Mouse (Mus musculus) lung, postnatal 0 days (tissue): ENCODE results near the gene Smarcd1. TPM values are rescaled to one million over a fixed set of nuclear protein-coding genes. Genes with fewer than 3 reads are reported as not detected.

Experiments used
- ATAC-seq: fragments of 200-750 bp; cut with Nextera tagmentation; 2 replicates; pipeline ENCODE4 v1.8.0; 2017; ENCODE audit warnings: moderate library complexity
- DNase-seq: peaks from one replicate; pipeline ENCODE4 v3.0.0-alpha.2; 2016; ENCODE audit warnings: low spot score
- H3K27ac ChIP-seq: fragments of 300-500 bp; sonication (generic); 2 replicates; pipeline ENCODE4 v1.5.1; 2014; ENCODE audit warnings: antibody characterized with exemption, mild to moderate bottlenecking, low read length, mixed read lengths
- H3K27me3 ChIP-seq: fragments of 300-500 bp; sonication (generic); replicated peaks from 2 replicates; pipeline ENCODE4 v1.6.1; 2014; ENCODE audit warnings: low read length, mixed read lengths; ENCODE audit not compliant: insufficient read depth
- H3K36me3 ChIP-seq: fragments of 300-500 bp; sonication (generic); 2 replicates; pipeline ENCODE4 v1.6.1; 2014; ENCODE audit warnings: low read length, mixed read lengths; ENCODE audit not compliant: insufficient read depth
- H3K4me1 ChIP-seq: fragments of 300-500 bp; sonication (generic); 2 replicates; pipeline ENCODE4 v1.6.1; 2014; ENCODE audit warnings: antibody characterized with exemption, low read depth, low read length, mixed read lengths; ENCODE audit not compliant: insufficient read depth
- H3K4me2 ChIP-seq: fragments of 300-500 bp; sonication (generic); replicated peaks from 2 replicates; pipeline ENCODE4 v1.6.1; 2014; ENCODE audit warnings: low read depth, mild to moderate bottlenecking, low read length, moderate library complexity, mixed read lengths
- H3K4me3 ChIP-seq: fragments of 300-500 bp; sonication (generic); 2 replicates; pipeline ENCODE4 v1.5.1; 2014; ENCODE audit warnings: low read depth, low read length
- H3K9ac ChIP-seq: fragments of 300-500 bp; sonication (generic); replicated peaks from 2 replicates; pipeline ENCODE4 v1.6.1; 2014; ENCODE audit warnings: low read depth, mild to moderate bottlenecking
- H3K9me3 ChIP-seq: fragments of 300-500 bp; sonication (generic); 2 replicates; pipeline ENCODE4 v1.6.1; 2016; ENCODE audit warnings: low read length, mixed read lengths
- CTCF ChIP-seq: IDR thresholded peaks from 2 replicates; pipeline ENCODE4 v1.5.1; 2016; ENCODE audit warnings: antibody characterized with exemption, mild to moderate bottlenecking
- EP300 ChIP-seq: IDR thresholded peaks from 2 replicates; pipeline ENCODE4 v1.6.1; 2016; ENCODE audit warnings: antibody characterized with exemption, mild to moderate bottlenecking, control low read depth
- WGBS: fragments of 180-500 bp; shearing (Covaris S2); extraction: QIAGEN DNeasy Blood & Tissue Kit; methylation state at CpG from one replicate; pipeline ENCODE4 v1.1.7; 2014; 5-methylcytosine and 5-hydroxymethylcytosine counted together
- polyA plus RNA-seq: library from polyadenylated mRNA; unstranded; fragments of >200 nt; fragmentation: Nextera tagmentation; extraction: Ambion mirVana; gene quantifications from 2 replicates; pipeline ENCODE4 v1.2.1, GENCODE M21; 2015

Gene Smarcd1
- polyA plus RNA-seq, 1 experiment from 2014 or later, result 20.4 TPM

GRCm38 (mm10) chr15:99716814-99717213, 14.9 kb downstream of the Smarcd1 start:
- ATAC-seq (no peak), DNase-seq (no peak)
- H3K4me2 ChIP-seq, result no peak overlapping the region
- no peak overlapping the region for H3K27ac ChIP-seq
- H3K9me3 ChIP-seq, result no peaks in the 10 kb centered on the region
- H3K4me1 ChIP-seq, result no peaks in the 10 kb centered on the region
- H3K27me3 ChIP-seq, result no peaks in the 10 kb centered on the region
- TF ChIP-seq EP300 (no peak), CTCF (no peak)
- no peak overlapping the region for H3K4me3 ChIP-seq
- 0 out of 2 replicates have a peak, but pooled peaks cover 5% of the 10 kb centered on the region for H3K36me3 ChIP-seq
- 88% methylated on average over 11 of the region's 12 CpGs for WGBS
- no peak overlapping the region for H3K9ac ChIP-seq

- WGBS, result 47% methylated on average over 23 of the region's 26 CpGs
- Histone ChIP-seq H3K4me1 (no peaks in the 10 kb centered on the region), H3K9me3 (no peaks in the 10 kb centered on the region), H3K4me2 (peak within 1 kb of the TSS; percentile 45), H3K9ac (no peak within 1 kb of the TSS), H3K27ac (peak within 1 kb of the TSS; percentile 26), H3K4me3 (0 out of 2 replicates have a peak within 1 kb of the TSS, but pooled peaks have one; percentile 3), H3K27me3 (no peaks in the 10 kb centered on the region), H3K36me3 (no peaks in the 10 kb centered on the region)
- ATAC-seq, result peak; percentile 69
- peak; percentile 47 for DNase-seq
- TF ChIP-seq EP300, result no peak
- TF ChIP-seq CTCF, result no peak
These were observed 15.7 kb downstream of the Smarcd1 start, which contains the start of gene Gpd1 for GRCm38 (mm10) chr15:99717386-99718334. TSS of gene Gpd1 (plus strand) at chr15:99717515.

GRCm38 (mm10) chr15:99718461-99719021, 16.6 kb downstream of the Smarcd1 start:
- Histone ChIP-seq H3K4me2 (no peak overlapping the region), H3K9ac (no peak overlapping the region), H3K27me3 (no peaks in the 10 kb centered on the region), H3K4me3 (no peak overlapping the region), H3K36me3 (no peaks in the 10 kb centered on the region), H3K9me3 (no peaks in the 10 kb centered on the region), H3K4me1 (no peaks in the 10 kb centered on the region), H3K27ac (no peak overlapping the region)
- TF ChIP-seq CTCF (no peak), EP300 (no peak)
- DNase-seq, result no peak
- WGBS, result 78% methylated on average over 9 of the region's 9 CpGs
- no peak for ATAC-seq

- Histone ChIP-seq H3K4me1 (0 out of 2 replicates have a peak, but pooled peaks cover 8% of the 10 kb centered on the region), H3K27me3 (no peaks in the 10 kb centered on the region), H3K4me2 (no peak overlapping the region), H3K36me3 (no peaks in the 10 kb centered on the region), H3K9ac (no peak overlapping the region), H3K4me3 (no peak overlapping the region), H3K9me3 (no peaks in the 10 kb centered on the region), H3K27ac (no peak overlapping the region)
- 79% methylated on average over 8 of the region's 8 CpGs for WGBS
- ATAC-seq (no peak), DNase-seq (no peak)
- TF ChIP-seq EP300 (no peak), CTCF (no peak)
These were observed 17.9 kb downstream of the Smarcd1 start for GRCm38 (mm10) chr15:99719865-99720264.

GRCm38 (mm10) chr15:99721921-99722743, 20.2 kb downstream of the Smarcd1 start:
- H3K4me2 ChIP-seq, result no peak overlapping the region
- no peaks in the 10 kb centered on the region for H3K27me3 ChIP-seq
- H3K4me1 ChIP-seq, result 0 out of 2 replicates have a peak, but pooled peaks cover 8% of the 10 kb centered on the region
- DNase-seq, result no peak
- no peak overlapping the region for H3K27ac ChIP-seq
- TF ChIP-seq CTCF (no peak), EP300 (no peak)
- no peaks in the 10 kb centered on the region for H3K9me3 ChIP-seq
- H3K4me3 ChIP-seq, result no peak overlapping the region
- no peaks in the 10 kb centered on the region for H3K36me3 ChIP-seq
- H3K9ac ChIP-seq, result no peak overlapping the region
- WGBS, result 73% methylated on average over 24 of the region's 25 CpGs
- ATAC-seq, result no peak
